Mouse (Mus musculus): Measurements from ENCODE around the gene Senp3. TPM values are rescaled to one million over a fixed set of nuclear protein-coding genes. Genes with fewer than 3 reads are reported as not detected.

The Senp3 gene
- total and polyA plus RNA-seq, 3 experiments: 116 to 303 (median 256) TPM

DNA sequence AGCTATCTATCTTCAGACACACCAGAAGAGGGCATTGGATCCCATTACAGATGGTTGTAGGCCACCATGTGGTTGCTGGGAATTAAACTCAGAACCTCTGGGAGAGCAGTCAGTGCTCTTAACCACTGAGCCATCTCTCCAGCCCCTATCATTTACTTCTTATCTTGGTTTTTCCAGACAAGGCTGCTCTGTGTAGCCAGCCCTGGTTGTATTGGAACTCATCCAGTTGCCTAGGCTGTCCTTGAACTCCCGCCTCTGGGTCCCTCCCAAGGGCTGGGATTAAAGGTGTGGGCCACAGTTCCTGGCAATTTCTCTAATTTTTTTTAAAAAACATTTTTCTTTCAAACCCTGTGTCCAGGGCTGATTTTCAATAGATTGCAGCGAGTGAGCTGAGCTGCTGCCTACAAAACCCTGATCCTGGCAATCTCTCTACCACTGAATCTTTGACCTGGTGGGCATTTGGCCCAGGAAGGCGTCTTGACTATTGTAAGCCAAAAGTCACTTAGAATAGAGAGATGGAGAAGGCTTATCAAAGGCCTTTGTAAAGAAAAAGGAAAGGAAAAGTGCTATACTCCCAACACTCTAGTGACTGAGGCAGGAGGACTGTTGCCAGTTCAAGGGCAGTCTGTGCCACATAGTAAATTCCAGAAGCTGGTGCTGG is 20.5 kb downstream of the Senp3 start:
- DNase-seq (ENCODE audit: extremely low read depth): no peak
- Histone ChIP-seq H3K9ac (ENCODE audit: insufficient read depth, low read depth) (peak overlapping the region; percentile 97), H3K27me3 (replicated peaks) (no peaks in the 10 kb centered on the region), H3K4me2 (ENCODE audit: insufficient read depth, low read depth, poor library complexity, severe bottlenecking) (peak overlapping the region; percentile 52), H3K9me3 (replicated peaks; ENCODE audit: low read length) (no peaks in the 10 kb centered on the region), H3K79me2 (replicated peaks; ENCODE audit: control insufficient read depth, extremely low read depth, insufficient read depth, poor library complexity, severe bottlenecking) (peaks cover 27% of the 10 kb centered on the region), H3K4me3 (replicated peaks in 1 of 3; ENCODE audit: low read depth in 2 of 3, low read length in 2 of 3, poor library complexity in 1 of 3) (peak overlapping the region; percentile 48 to 70 (median 66)), H3K27ac (ENCODE audit: insufficient read depth, low read depth) (no peak overlapping the region), H3K4me1 (ENCODE audit: control insufficient read depth in 1 of 2, insufficient read depth in 2 of 2) (peaks cover 14 to 71% of the 10 kb centered on the region in 2 experiments), H3K36me3 (replicated peaks in 1 of 2; ENCODE audit: control insufficient read depth in 1 of 2, insufficient read depth in 1 of 2, low read length in 1 of 2) (peaks cover 36 to 56% of the 10 kb centered on the region in 2 experiments)
- dilution Hi-C loops (cut with MboI; ENCODE audit: extremely low pct_ligation_motif_present, extremely low pct_unique_long_range_greater_than_20kb, low sequenced_read_pairs) (no loop called here), in situ Hi-C loops (cut with MboI; ENCODE audit: low pct_ligation_motif_present, low pct_unique_long_range_greater_than_20kb, low sequenced_read_pairs) (no loop called here)
- peak in 1 of 2 experiments; percentile 27; a peak in 1 of 4 replicates for TF ChIP-seq CTCF (conservative IDR thresholded peaks at IDR 0.05 in 1 of 2, IDR thresholded peaks at IDR 0.05 in 1 of 2; ENCODE audit: low read depth in 2 of 2, low read length in 2 of 2)
- TF ChIP-seq SIN3A (IDR thresholded peaks at IDR 0.05; ENCODE audit: low read length): no peak

DNA sequence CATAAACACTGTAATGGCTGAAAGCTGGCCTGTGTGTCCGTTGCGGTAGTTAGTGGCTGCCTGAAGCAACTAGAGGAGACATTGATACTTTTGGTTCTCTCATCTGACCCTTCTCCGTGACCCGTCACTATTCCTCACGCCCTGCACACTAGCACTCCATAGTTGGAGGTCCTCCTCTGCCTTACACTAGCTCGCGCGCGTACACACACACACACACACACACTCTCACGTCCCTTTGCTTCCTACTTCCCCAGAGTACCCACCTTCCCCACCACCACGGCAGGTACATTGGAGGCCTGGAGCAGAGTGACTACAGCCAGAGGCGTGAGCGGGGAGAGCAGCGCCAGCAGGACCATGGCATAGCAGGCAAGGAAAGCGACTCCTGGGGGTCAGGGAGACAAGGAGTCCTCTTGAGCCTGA is 24.4 kb downstream of the Senp3 start:
- DNase-seq (ENCODE audit: extremely low read depth): no peak
- TF ChIP-seq MAFK (IDR thresholded peaks at IDR 0.05; ENCODE audit: insufficient replicate concordance, low read length): no peak
- no peak for TF ChIP-seq JUN (IDR thresholded peaks at IDR 0.05; ENCODE audit: insufficient read depth, low read depth, low read length)
- H3K4me3 ChIP-seq (replicated peaks in 1 of 3; ENCODE audit: low read depth in 2 of 3, low read length in 2 of 3, poor library complexity in 1 of 3): no peak overlapping the region
- no peak overlapping the region for H3K27ac ChIP-seq (ENCODE audit: insufficient read depth, low read depth)
- H3K4me1 ChIP-seq (ENCODE audit: control insufficient read depth in 1 of 2, insufficient read depth in 2 of 2): peaks cover 0 to 78% of the 10 kb centered on the region in 2 experiments; a peak in 2 of 4 replicates
- H3K4me2 ChIP-seq (ENCODE audit: insufficient read depth, low read depth, poor library complexity, severe bottlenecking): no peak overlapping the region
- H3K79me2 ChIP-seq (replicated peaks; ENCODE audit: control insufficient read depth, extremely low read depth, insufficient read depth, poor library complexity, severe bottlenecking): peaks cover 21% of the 10 kb centered on the region
- in situ Hi-C loops (cut with MboI; ENCODE audit: low pct_ligation_motif_present, low pct_unique_long_range_greater_than_20kb, low sequenced_read_pairs) (no loop called here), dilution Hi-C loops (cut with MboI; ENCODE audit: extremely low pct_ligation_motif_present, extremely low pct_unique_long_range_greater_than_20kb, low sequenced_read_pairs) (no loop called here)
- H3K36me3 ChIP-seq (replicated peaks in 1 of 2; ENCODE audit: control insufficient read depth in 1 of 2, insufficient read depth in 1 of 2, low read length in 1 of 2): peaks cover 53 to 69% of the 10 kb centered on the region in 2 experiments
- no peak overlapping the region for H3K9ac ChIP-seq (ENCODE audit: insufficient read depth, low read depth)
- H3K27me3 ChIP-seq (replicated peaks): no peaks in the 10 kb centered on the region
- no peaks in the 10 kb centered on the region for H3K9me3 ChIP-seq (replicated peaks; ENCODE audit: low read length)

DNA sequence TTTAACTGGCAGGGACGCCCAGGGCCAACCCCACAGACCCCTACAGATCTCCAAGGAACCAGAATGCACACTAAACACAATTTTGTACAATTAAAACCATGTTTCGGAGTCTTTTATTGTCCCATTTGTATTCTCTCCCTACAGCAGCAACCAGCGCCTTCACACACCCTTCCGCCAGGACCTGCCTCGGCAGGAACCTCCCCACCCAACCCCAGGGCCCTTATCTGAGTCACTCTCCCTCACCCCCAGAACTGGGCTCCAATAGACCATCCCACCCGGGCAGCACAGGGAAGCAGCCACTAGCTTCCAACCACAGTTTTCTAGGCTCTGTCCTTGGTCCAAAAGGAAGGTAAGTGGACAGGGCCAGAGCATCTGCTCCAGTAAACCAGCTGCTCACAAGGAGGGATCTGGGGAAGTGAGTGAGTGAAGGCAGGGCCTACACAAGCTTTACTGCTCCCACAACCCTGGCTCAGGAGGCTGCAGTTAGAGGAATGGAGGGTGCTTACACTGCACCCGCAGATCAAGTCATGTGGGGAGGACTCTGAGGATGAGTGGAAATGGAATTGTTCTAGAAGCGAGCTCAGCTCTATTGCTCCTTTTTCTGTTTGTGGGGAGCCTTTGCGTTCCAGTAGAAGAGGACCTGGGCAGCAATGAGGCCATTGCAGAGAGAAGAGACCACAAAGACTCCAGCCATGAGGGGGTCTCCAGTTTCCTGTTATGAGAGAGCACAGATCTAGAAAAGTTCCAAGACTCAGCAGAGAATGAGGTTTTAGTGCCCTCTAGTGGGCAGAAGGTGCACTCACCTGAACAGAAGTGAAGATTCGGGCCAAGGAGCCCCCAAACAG is 25.0 kb downstream of the Senp3 start:
- peaks cover 59 to 75% of the 10 kb centered on the region in 2 experiments for H3K36me3 ChIP-seq (replicated peaks in 1 of 2; ENCODE audit: control insufficient read depth in 1 of 2, insufficient read depth in 1 of 2, low read length in 1 of 2)
- no peaks in the 10 kb centered on the region for H3K9me3 ChIP-seq (replicated peaks; ENCODE audit: low read length)
- in situ Hi-C loops (cut with MboI; ENCODE audit: low pct_ligation_motif_present, low pct_unique_long_range_greater_than_20kb, low sequenced_read_pairs): no loop called here
- H3K4me2 ChIP-seq (ENCODE audit: insufficient read depth, low read depth, poor library complexity, severe bottlenecking): no peak overlapping the region
- H3K27me3 ChIP-seq (replicated peaks): no peaks in the 10 kb centered on the region
- H3K9ac ChIP-seq (ENCODE audit: insufficient read depth, low read depth): no peak overlapping the region
- DNase-seq (ENCODE audit: extremely low read depth): peak; percentile 73
- dilution Hi-C loops (cut with MboI; ENCODE audit: extremely low pct_ligation_motif_present, extremely low pct_unique_long_range_greater_than_20kb, low sequenced_read_pairs): no loop called here
- TF ChIP-seq MYC (IDR thresholded peaks at IDR 0.05; ENCODE audit: low read depth, low read length) (no peak), JUND (conservative IDR thresholded peaks at IDR 0.05; ENCODE audit: low read depth, low read length) (0 out of 2 replicates have a peak, but pooled peaks have one; percentile 23), UBTF (IDR thresholded peaks at IDR 0.05; ENCODE audit: low read depth, low read length) (no peak), CTCF (conservative IDR thresholded peaks at IDR 0.05 in 1 of 2, IDR thresholded peaks at IDR 0.05 in 1 of 2; ENCODE audit: low read depth in 2 of 2, low read length in 2 of 2) (peak; percentile 91 to 97), MXI1 (IDR thresholded peaks at IDR 0.05; ENCODE audit: low read depth, low read length) (no peak), MAZ (IDR thresholded peaks at IDR 0.05; ENCODE audit: low read depth, low read length) (no peak), EP300 (IDR thresholded peaks at IDR 0.05; ENCODE audit: low read length) (no peak), RAD21 (IDR thresholded peaks at IDR 0.05; ENCODE audit: low read depth, low read length) (peak; percentile 81), ZMIZ1 (IDR thresholded peaks at IDR 0.05; ENCODE audit: low read depth, low read length) (no peak), USF2 (conservative IDR thresholded peaks at IDR 0.05; ENCODE audit: low read depth, low read length) (no peak), RCOR1 (conservative IDR thresholded peaks at IDR 0.05; ENCODE audit: low read depth, low read length) (no peak), MAFK (IDR thresholded peaks at IDR 0.05; ENCODE audit: insufficient replicate concordance, low read length) (no peak), SMC3 (IDR thresholded peaks at IDR 0.05; ENCODE audit: low read depth, low read length) (peak; percentile 65), ZC3H11A (IDR thresholded peaks at IDR 0.05; ENCODE audit: low read depth, low read length) (no peak), ZKSCAN1 (IDR thresholded peaks at IDR 0.05; ENCODE audit: borderline replicate concordance, low read depth, low read length) (no peak), PAX5 (IDR thresholded peaks at IDR 0.05; ENCODE audit: low read length) (no peak), HCFC1 (IDR thresholded peaks at IDR 0.05; ENCODE audit: low read depth, low read length) (no peak), POLR2A (IDR thresholded peaks at IDR 0.05; ENCODE audit: low read depth, low read length) (peak; percentile 30; the same call in 1 of the 2 replicates), BHLHE40 (IDR thresholded peaks at IDR 0.05; ENCODE audit: low read depth, low read length) (no peak), GABPA (IDR thresholded peaks at IDR 0.05; ENCODE audit: insufficient replicate concordance, low read depth, low read length) (no peak)
- no peak overlapping the region for H3K4me3 ChIP-seq (replicated peaks in 1 of 3; ENCODE audit: low read depth in 2 of 3, low read length in 2 of 3, poor library complexity in 1 of 3)
- H3K27ac ChIP-seq (ENCODE audit: insufficient read depth, low read depth): no peak overlapping the region
- peaks cover 0 to 80% of the 10 kb centered on the region in 2 experiments; a peak in 2 of 4 replicates for H3K4me1 ChIP-seq (ENCODE audit: control insufficient read depth in 1 of 2, insufficient read depth in 2 of 2)
- peaks cover 21% of the 10 kb centered on the region for H3K79me2 ChIP-seq (replicated peaks; ENCODE audit: control insufficient read depth, extremely low read depth, insufficient read depth, poor library complexity, severe bottlenecking)

All from CH12.LX (cell line).